Mouse (Mus musculus) fibroblast of lung, adult 2 months (primary cell): ENCODE results near the gene Abl2.
A peak's percentile ranks its signal among the peaks of the same experiment; 100 is the strongest.
"Not testable (repeated sequence)": the region's sequence is repeated elsewhere in the genome, so short reads cannot be mapped to it uniquely, and the experiment has no call there.

ENCODE experiments used
- DNase-seq: peaks from one replicate; pipeline ENCODE4 v3.0.0-alpha.2; 2011; ENCODE audit warnings: low read depth

Abl2 gene

GRCm38 (mm10) chr1:156635148-156635547, 76.6 kb downstream of the Abl2 start:
- no peak for DNase-seq

GRCm38 (mm10) chr1:156639455-156639854, 80.9 kb downstream of the Abl2 start:
- no peak for DNase-seq

GRCm38 (mm10) chr1:156640577-156640976, 82.0 kb downstream of the Abl2 start:
- DNase-seq, result no peak

- no peak for DNase-seq
Observed at GRCm38 (mm10) chr1:156641808-156642207, 83.2 kb downstream of the Abl2 start.

GRCm38 (mm10) chr1:156642813-156643212, 84.2 kb downstream of the Abl2 start:
- DNase-seq, result no peak

- no peak for DNase-seq
Observed at GRCm38 (mm10) chr1:156644061-156644460, 85.5 kb downstream of the Abl2 start.

GRCm38 (mm10) chr1:156644780-156645523, 86.4 kb downstream of the Abl2 start:
- no peak for DNase-seq

GRCm38 (mm10) chr1:156645971-156646370, 87.4 kb downstream of the Abl2 start:
- no peak for DNase-seq

GRCm38 (mm10) chr1:156648705-156649104, 90.1 kb downstream of the Abl2 start:
- DNase-seq, result no peak

GRCm38 (mm10) chr1:156650631-156651030, 92.0 kb downstream of the Abl2 start:
- no peak for DNase-seq

- DNase-seq, result no peak
Observed at GRCm38 (mm10) chr1:156652189-156652822, 93.7 kb downstream of the Abl2 start.

GRCm38 (mm10) chr1:156654735-156655530, 96.3 kb downstream of the Abl2 start:
- DNase-seq, result peak; percentile 45

- no peak for DNase-seq
Observed at GRCm38 (mm10) chr1:156657523-156657922, 98.9 kb downstream of the Abl2 start.

GRCm38 (mm10) chr1:156658676-156659075, 100.1 kb downstream of the Abl2 start:
- no peak for DNase-seq

GRCm38 (mm10) chr1:156659906-156660659, 101.5 kb downstream of the Abl2 start:
- DNase-seq, result no peak

- DNase-seq, result not testable (repeated sequence)
Observed at GRCm38 (mm10) chr1:156660660-156661236, 102.2 kb downstream of the Abl2 start.

- no peak for DNase-seq
Observed at GRCm38 (mm10) chr1:156665777-156666176, 107.2 kb downstream of the Abl2 start.

- peak; percentile 59 for DNase-seq
Observed at GRCm38 (mm10) chr1:156667141-156667926, 108.7 kb downstream of the Abl2 start.

- no peak for DNase-seq
Observed at GRCm38 (mm10) chr1:156668602-156669001, 110.0 kb downstream of the Abl2 start.

GRCm38 (mm10) chr1:156669208-156669983, 110.8 kb downstream of the Abl2 start:
- DNase-seq, result no peak
